Mouse (Mus musculus): ENCODE measurements around the gene Dyrk1a.

The Dyrk1a gene

GRCm38 (mm10) chr16:94569229-94570176, at the start of gene Dyrk1a:
TSS of gene Dyrk1a (plus strand) at chr16:94570010.
- CTCF ChIA-PET = interaction anchor here in 3 of 4 experiments (0.5 to 1.1 kb wide), 8 partner anchors 9 to 572 kb away, joined by 3 to 7 read pairs (median 3); no protein-coding TSS in a partner anchor

DNA sequence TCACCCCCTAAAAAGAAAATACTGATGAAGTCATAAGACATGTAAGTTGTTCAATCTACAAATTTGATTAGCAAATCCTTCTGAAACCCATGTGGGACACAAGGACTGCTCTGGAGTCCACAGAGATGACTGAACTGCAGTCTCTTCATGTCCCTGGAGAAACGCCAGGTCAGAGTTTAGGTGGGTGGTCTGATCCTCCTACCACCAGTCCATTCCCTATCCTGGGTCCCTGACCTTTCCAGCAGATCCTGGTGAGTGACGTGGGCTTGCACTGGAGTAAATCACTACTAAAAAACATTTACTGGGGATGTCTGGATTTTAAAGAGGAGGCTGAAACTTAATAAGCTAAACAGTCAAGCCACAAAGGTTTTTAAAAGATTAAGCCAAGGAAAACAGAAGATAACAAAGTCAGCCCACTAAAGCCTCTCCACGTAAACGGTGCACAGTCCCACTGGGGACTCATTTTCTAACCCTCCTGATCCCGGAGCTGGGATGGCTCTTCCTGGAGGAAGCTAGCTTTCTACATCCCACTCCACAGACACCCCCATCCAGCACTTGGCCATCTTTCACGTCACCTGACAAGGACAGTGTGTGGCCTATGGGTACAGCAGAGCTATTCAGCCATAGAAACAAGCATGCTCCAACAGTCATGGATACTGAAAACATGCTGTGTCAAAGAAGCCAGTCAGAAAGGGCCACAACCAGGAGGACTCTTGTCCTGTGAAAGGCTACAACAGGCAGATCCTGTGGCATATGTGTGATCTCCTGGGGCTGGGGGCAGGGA, 46.0 kb upstream of the Dyrk1a start:
- POLR2A ChIA-PET = interaction anchor here in 3 of 4 experiments (0.5 to 2.8 kb wide), 12 partner anchors 8 to 333 kb away, joined by 3 to 12 read pairs (median 3); no protein-coding TSS in a partner anchor

More at GRCm38 (mm10) chr16:94569229-94570176, at the start of gene Dyrk1a:
- POLR2A ChIA-PET = interaction anchor here (0.6 to 24.4 kb wide), 80 partner anchors 9 to 1169 kb away, joined by 3 to 461 read pairs (median 4); partner anchors contain the start of genes Pigp (in 2 of the 4), Vps26c (in 2 of the 4) and Hlcs (in 1 of the 4)

GRCm38 (mm10) chr16:94524691-94525090, 45.1 kb upstream of the Dyrk1a start:
- POLR2A ChIA-PET = interaction anchor here (0.5 to 3.8 kb wide), 20 partner anchors 8 to 330 kb away, joined by 3 to 49 read pairs (median 4); no protein-coding TSS in a partner anchor
- CTCF ChIA-PET = interaction anchor here in 1 of 4 experiments (1.3 kb wide), 1 partner anchor 211 kb away, joined by 4 read pairs; the partner anchor contains the start of gene Hlcs

More for the DNA sequence above, 46.0 kb upstream of the Dyrk1a start:
- CTCF ChIA-PET = no interaction called here

DNA sequence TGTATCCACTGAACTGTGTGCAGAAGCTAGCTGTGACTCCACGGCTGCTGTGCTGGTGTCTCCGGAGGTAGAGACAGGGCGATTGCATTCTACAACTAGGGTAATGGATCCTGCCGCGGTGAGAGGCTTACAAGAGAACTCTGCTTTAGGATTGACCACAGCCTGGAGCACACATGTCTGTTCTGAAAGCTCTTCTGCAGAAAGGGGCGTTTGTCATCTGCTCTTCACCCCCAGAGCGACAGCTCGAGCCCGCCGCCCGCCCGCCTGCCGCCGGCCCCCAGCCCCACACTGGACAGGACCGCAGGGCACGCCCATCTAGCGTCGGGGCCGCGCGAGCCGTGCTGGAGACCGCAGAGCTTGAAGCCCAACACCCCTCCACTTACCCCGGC, 43.9 kb upstream of the Dyrk1a start:
- POLR2A ChIA-PET = interaction anchor here in 3 of 4 experiments (0.6 to 3.8 kb wide), 39 partner anchors 10 to 348 kb away, joined by 3 to 49 read pairs (median 4); partner anchors contain the start of gene Pigp (in 1 of the 3)
- CTCF ChIA-PET = interaction anchor here in 1 of 4 experiments (1.3 kb wide), 1 partner anchor 212 kb away, joined by 4 read pairs; the partner anchor contains the start of gene Hlcs

GRCm38 (mm10) chr16:94526344-94527151, 43.3 kb upstream of the Dyrk1a start, which contains the start of gene Vps26c:
TSS of gene Vps26c (minus strand) at chr16:94526830.
- ChIA-PET POLR2A (interaction anchor here (0.5 to 3.8 kb wide), 59 partner anchors 8 to 951 kb away, joined by 3 to 49 read pairs (median 4); partner anchors contain the start of genes Chaf1b (in 1 of the 4), Hlcs (in 1 of the 4) and Pigp (in 1 of the 4)), CTCF (interaction anchor here in 3 of 4 experiments (0.6 to 1.3 kb wide), 4 partner anchors 12 to 213 kb away, joined by 3 to 4 read pairs (median 3); partner anchors contain the start of gene Hlcs (in 1 of the 3))

DNA sequence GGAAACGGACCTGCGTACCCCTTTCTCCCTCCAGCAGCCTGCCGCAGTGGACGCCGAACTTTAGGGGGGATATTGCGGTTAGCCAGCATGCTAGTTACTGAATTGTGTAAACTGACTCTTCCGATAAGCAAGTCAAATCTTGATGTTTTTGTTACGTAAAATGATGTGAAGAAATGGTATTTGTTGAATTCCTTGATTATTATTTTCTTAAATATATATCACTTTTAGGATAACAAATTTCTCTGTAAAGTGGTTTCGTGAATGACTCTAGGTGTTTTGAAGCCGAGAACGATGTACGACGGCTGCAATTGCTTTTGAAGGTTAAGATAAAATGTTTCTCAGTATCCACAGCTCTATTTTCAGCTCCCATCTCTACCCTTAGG, 42.7 kb upstream of the Dyrk1a start:
- ChIA-PET POLR2A (interaction anchor here (0.5 to 3.8 kb wide), 49 partner anchors 8 to 644 kb away, joined by 3 to 49 read pairs (median 4); partner anchors contain the start of genes Pigp (in 2 of the 4), Chaf1b (in 1 of the 4) and Hlcs (in 1 of the 4)), CTCF (interaction anchor here in 3 of 4 experiments (0.6 to 0.8 kb wide), 4 partner anchors 11 to 255 kb away, joined by 3 read pairs; no protein-coding TSS in a partner anchor)

GRCm38 (mm10) chr16:94527546-94527945, 42.3 kb upstream of the Dyrk1a start:
- ChIA-PET POLR2A (interaction anchor here (0.5 to 3.8 kb wide), 39 partner anchors 9 to 396 kb away, joined by 3 to 49 read pairs (median 4); partner anchors contain the start of genes Pigp (in 2 of the 4) and Ttc3 (in 1 of the 4)), CTCF (interaction anchor here in 1 of 4 experiments (0.6 kb wide), 1 partner anchor 255 kb away, joined by 3 read pairs; no protein-coding TSS in a partner anchor)

- ChIA-PET CTCF (interaction anchor here in 1 of 4 experiments (1.1 kb wide), 1 partner anchor 26 kb away, joined by 3 read pairs; no protein-coding TSS in a partner anchor), POLR2A (interaction anchor here in 3 of 4 experiments (0.6 to 2.3 kb wide), 6 partner anchors 9 to 184 kb away, joined by 3 to 7 read pairs (median 4); no protein-coding TSS in a partner anchor)
Observed at GRCm38 (mm10) chr16:94531268-94531667, 38.5 kb upstream of the Dyrk1a start.

DNA sequence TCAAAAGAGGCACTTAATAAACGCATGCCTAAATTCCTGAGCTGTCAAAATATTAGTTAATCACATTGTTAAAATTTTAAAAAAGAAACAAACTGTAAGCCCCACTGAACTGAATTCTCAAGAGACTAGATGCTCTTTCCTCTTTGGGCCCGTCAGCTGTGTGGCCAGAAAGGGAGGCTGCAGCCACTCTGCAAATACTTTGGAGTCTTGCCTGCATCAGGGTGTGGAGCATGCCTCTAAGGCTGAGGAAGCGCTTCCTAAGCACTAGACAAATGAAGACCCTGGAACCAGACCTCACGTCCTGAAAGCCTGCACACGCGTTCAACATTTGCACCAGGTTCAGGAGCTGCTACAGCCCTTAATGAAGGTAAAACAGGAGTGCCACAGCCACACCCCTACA, 36.1 kb upstream of the Dyrk1a start:
- POLR2A ChIA-PET = interaction anchor here in 3 of 4 experiments (0.6 to 3.2 kb wide), 6 partner anchors 9 to 231 kb away, joined by 3 to 12 read pairs (median 6); no protein-coding TSS in a partner anchor
- CTCF ChIA-PET = interaction anchor here in 1 of 4 experiments (0.6 kb wide), 1 partner anchor 21 kb away, joined by 5 read pairs; no protein-coding TSS in a partner anchor

GRCm38 (mm10) chr16:94535716-94536115, 34.1 kb upstream of the Dyrk1a start:
- ChIA-PET POLR2A (interaction anchor here in 3 of 4 experiments (0.6 to 3.6 kb wide), 12 partner anchors 9 to 49 kb away, joined by 3 to 26 read pairs (median 3); partner anchors contain the start of gene Vps26c (in 2 of the 3)), CTCF (interaction anchor here in 1 of 4 experiments (0.6 kb wide), 1 partner anchor 1119 kb away, joined by 7 read pairs; no protein-coding TSS in a partner anchor)

- CTCF ChIA-PET = no interaction called here
- POLR2A ChIA-PET = interaction anchor here in 3 of 4 experiments (0.6 to 3.6 kb wide), 13 partner anchors 9 to 33 kb away, joined by 3 to 26 read pairs (median 4); partner anchors contain the start of gene Vps26c (in 2 of the 3)
Observed at GRCm38 (mm10) chr16:94536417-94537158, 33.2 kb upstream of the Dyrk1a start.

DNA sequence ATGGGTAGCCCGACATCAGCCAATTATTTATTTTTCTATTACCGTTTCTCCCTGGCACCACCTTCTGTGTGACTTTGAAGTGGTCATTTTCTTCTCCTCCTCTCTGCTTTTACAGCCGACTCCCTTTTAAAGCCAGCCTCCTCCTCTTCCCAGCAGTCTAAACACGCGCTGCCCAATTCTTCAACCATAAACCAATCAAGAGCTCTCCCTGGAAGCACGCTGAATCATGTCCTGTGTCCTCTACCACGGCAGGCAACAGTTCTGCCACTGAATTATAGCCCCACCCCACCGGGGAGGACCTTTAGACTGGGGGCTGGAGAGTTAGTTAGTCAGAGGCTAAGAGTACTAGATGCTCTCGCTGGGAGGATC, 32.7 kb upstream of the Dyrk1a start:
- CTCF ChIA-PET = no interaction called here
- POLR2A ChIA-PET = interaction anchor here in 3 of 4 experiments (0.6 to 3.6 kb wide), 13 partner anchors 10 to 32 kb away, joined by 3 to 26 read pairs (median 4); partner anchors contain the start of gene Vps26c (in 2 of the 3)

- ChIA-PET CTCF (no interaction called here), POLR2A (interaction anchor here (0.6 to 7.3 kb wide), 9 partner anchors 12 to 219 kb away, joined by 3 to 87 read pairs (median 6); partner anchors contain the start of gene Vps26c (in 1 of the 4))
Observed at GRCm38 (mm10) chr16:94540140-94540539, 29.7 kb upstream of the Dyrk1a start.

- CTCF ChIA-PET = interaction anchor here in 1 of 4 experiments (0.8 kb wide), 1 partner anchor 9 kb away, joined by 3 read pairs; no protein-coding TSS in a partner anchor
- POLR2A ChIA-PET = interaction anchor here (0.6 to 7.3 kb wide), 10 partner anchors 9 to 31 kb away, joined by 3 to 87 read pairs (median 4); partner anchors contain the start of gene Vps26c (in 1 of the 4)
Observed at GRCm38 (mm10) chr16:94542898-94543297, 26.9 kb upstream of the Dyrk1a start.

- ChIA-PET CTCF (no interaction called here), POLR2A (interaction anchor here in 3 of 4 experiments (0.6 to 7.3 kb wide), 8 partner anchors 8 to 167 kb away, joined by 3 to 87 read pairs (median 4); partner anchors contain the start of gene Vps26c (in 1 of the 3))
Observed at GRCm38 (mm10) chr16:94544540-94545105, 25.2 kb upstream of the Dyrk1a start.
